Mouse (Mus musculus) erythroblast, embryonic 14.5 days (primary cell): ENCODE measurements at regions not wholly inside any gene's neighbourhood (a gene's known extent, or its start where the extent isn't known, plus 50 kb on each side); places are given as distances from the start of the nearest gene placed in this dataset.

ENCODE experiments used
- GATA1 ChIP-seq: IDR thresholded peaks from 2 replicates; pipeline ENCODE4 v1.6.1; 2012; ENCODE audit warnings: low read length, inconsistent platforms, mixed read lengths
- TAL1 ChIP-seq: IDR thresholded peaks from 3 replicates; pipeline ENCODE4 v1.6.1; 2012; ENCODE audit warnings: low read length, inconsistent platforms, mixed read lengths

GRCm38 (mm10) chr5:132644646-132645172, 101.6 kb upstream of the Auts2 start:
- TF ChIP-seq GATA1 (no peak), TAL1 (no peak)
